Mouse (Mus musculus) spleen, adult 12 weeks (tissue): ENCODE measurements around the gene Crispld2.

Experiments used
- DNase-seq: peaks from one replicate; pipeline ENCODE4 v3.0.0; 2022; ENCODE audit warnings: low spot score

Gene Crispld2

GRCm38 (mm10) chr8:120036111-120036510, 43.9 kb downstream of the Crispld2 start:
- no peak for DNase-seq

GRCm38 (mm10) chr8:120036578-120036977, 44.3 kb downstream of the Crispld2 start:
- no peak for DNase-seq

GRCm38 (mm10) chr8:120037199-120037598, 45.0 kb downstream of the Crispld2 start:
- no peak for DNase-seq

- no peak for DNase-seq
These were observed 45.4 kb downstream of the Crispld2 start for GRCm38 (mm10) chr8:120037611-120038010.

GRCm38 (mm10) chr8:120038741-120039140, 46.5 kb downstream of the Crispld2 start:
- no peak for DNase-seq

GRCm38 (mm10) chr8:120039313-120039919, 47.2 kb downstream of the Crispld2 start:
- no peak for DNase-seq

- DNase-seq, result no peak
These were observed 48.6 kb downstream of the Crispld2 start for GRCm38 (mm10) chr8:120040861-120041260.

- no peak for DNase-seq
These were observed 50.5 kb downstream of the Crispld2 start for GRCm38 (mm10) chr8:120042542-120043312.

- no peak for DNase-seq
These were observed 52.7 kb downstream of the Crispld2 start for GRCm38 (mm10) chr8:120044907-120045306.

GRCm38 (mm10) chr8:120045471-120045870, 53.2 kb downstream of the Crispld2 start:
- no peak for DNase-seq

- DNase-seq, result no peak
These were observed 54.2 kb downstream of the Crispld2 start for GRCm38 (mm10) chr8:120046258-120047020.

- DNase-seq, result no peak
These were observed 57.7 kb downstream of the Crispld2 start for GRCm38 (mm10) chr8:120049949-120050348.

GRCm38 (mm10) chr8:120050376-120050775, 58.1 kb downstream of the Crispld2 start:
- DNase-seq, result no peak

- DNase-seq, result no peak
These were observed 58.8 kb downstream of the Crispld2 start for GRCm38 (mm10) chr8:120051006-120051405.

- no peak for DNase-seq
These were observed 59.7 kb downstream of the Crispld2 start for GRCm38 (mm10) chr8:120051908-120052307.

GRCm38 (mm10) chr8:120052318-120052717, 60.1 kb downstream of the Crispld2 start:
- DNase-seq, result no peak

GRCm38 (mm10) chr8:120054833-120055232, 62.6 kb downstream of the Crispld2 start:
- no peak for DNase-seq

GRCm38 (mm10) chr8:120057078-120057477, 64.8 kb downstream of the Crispld2 start:
- no peak for DNase-seq

- no peak for DNase-seq
These were observed 70.5 kb downstream of the Crispld2 start for GRCm38 (mm10) chr8:120062742-120063141.

GRCm38 (mm10) chr8:120063326-120063725, 71.1 kb downstream of the Crispld2 start:
- DNase-seq, result no peak

- no peak for DNase-seq
These were observed 73.4 kb downstream of the Crispld2 start for GRCm38 (mm10) chr8:120065611-120066010.

GRCm38 (mm10) chr8:120066226-120066625, 74.0 kb downstream of the Crispld2 start:
- no peak for DNase-seq
